Mouse (Mus musculus) heart, adult 18-20 months (tissue): ENCODE results near the gene Btn1a1. TPM values are rescaled to one million over a fixed set of nuclear protein-coding genes. Genes with fewer than 3 reads are reported as not detected.

Source experiments
- DNase-seq, 2 experiments: peaks; one replicate each; pipeline ENCODE4 v3.0.0; 2021 to 2022; ENCODE audit warnings: mixed read lengths in 1 of 2
- total RNA-seq, 2 experiments: library from RNA; stranded (reverse); gene quantifications; 2 replicates each; pipeline ENCODE4 v1.2.3; 2021

The Btn1a1 gene
- total RNA-seq, 2 experiments from 2014 or later = not detected

- peak; percentile 90 to 97 for DNase-seq
Measured at GRCm38 (mm10) chr13:23437908-23438307, 27.8 kb downstream of the Btn1a1 start.

GRCm38 (mm10) chr13:23436861-23437822 lies 28.6 kb downstream of the Btn1a1 start:
- DNase-seq = peak; percentile 58 to 84

GRCm38 (mm10) chr13:23436231-23436661 lies 29.5 kb downstream of the Btn1a1 start:
- peak; percentile 47 to 77 for DNase-seq

GRCm38 (mm10) chr13:23435676-23436075 lies 30.0 kb downstream of the Btn1a1 start:
- peak in 1 of 2 experiments; percentile 42 for DNase-seq

GRCm38 (mm10) chr13:23435241-23435640 lies 30.5 kb downstream of the Btn1a1 start:
- DNase-seq = no peak

- no peak for DNase-seq
Measured at GRCm38 (mm10) chr13:23434426-23434825, 31.3 kb downstream of the Btn1a1 start.

- no peak for DNase-seq
Measured at GRCm38 (mm10) chr13:23433801-23434200, 31.9 kb downstream of the Btn1a1 start.

GRCm38 (mm10) chr13:23433206-23433605 lies 32.5 kb downstream of the Btn1a1 start:
- peak in 1 of 2 experiments; percentile 31 for DNase-seq

GRCm38 (mm10) chr13:23432562-23433201 lies 33.0 kb downstream of the Btn1a1 start:
- peak; percentile 96 to 99 for DNase-seq

GRCm38 (mm10) chr13:23431351-23431771 lies 34.3 kb downstream of the Btn1a1 start:
- DNase-seq = peak; percentile 85 to 92

- DNase-seq = peak; percentile 90 to 91
Measured at GRCm38 (mm10) chr13:23430734-23431133, 35.0 kb downstream of the Btn1a1 start.

- peak in 1 of 2 experiments; percentile 26 for DNase-seq
Measured at GRCm38 (mm10) chr13:23429771-23430380, 35.8 kb downstream of the Btn1a1 start.

- DNase-seq = no peak
Measured at GRCm38 (mm10) chr13:23428166-23428993, 37.3 kb downstream of the Btn1a1 start.

GRCm38 (mm10) chr13:23427401-23427910 lies 38.2 kb downstream of the Btn1a1 start:
- DNase-seq = no peak

GRCm38 (mm10) chr13:23426922-23427321 lies 38.8 kb downstream of the Btn1a1 start:
- DNase-seq = no peak

GRCm38 (mm10) chr13:23426335-23426734 lies 39.4 kb downstream of the Btn1a1 start:
- peak in 1 of 2 experiments; percentile 35 for DNase-seq

GRCm38 (mm10) chr13:23425505-23425904 lies 40.2 kb downstream of the Btn1a1 start:
- DNase-seq = peak; percentile 70 to 74

- peak; percentile 89 to 94 for DNase-seq
Measured at GRCm38 (mm10) chr13:23424494-23425325, 41.0 kb downstream of the Btn1a1 start.

- no peak for DNase-seq
Measured at GRCm38 (mm10) chr13:23424052-23424380, 41.7 kb downstream of the Btn1a1 start.

GRCm38 (mm10) chr13:23423286-23424051 lies 42.2 kb downstream of the Btn1a1 start, which contains the start of gene Abt1:
Abt1 (minus strand) TSS chr13:23423866.
- peak; percentile 92 to 97 for DNase-seq
